Mouse (Mus musculus): ENCODE data around the gene Rgl1. TPM values are rescaled to one million over a fixed set of nuclear protein-coding genes. Genes with fewer than 3 reads are reported as not detected.

Gene Rgl1
- polyA plus RNA-seq, 1 experiment from 2014 or later: 39.6 TPM

DNA sequence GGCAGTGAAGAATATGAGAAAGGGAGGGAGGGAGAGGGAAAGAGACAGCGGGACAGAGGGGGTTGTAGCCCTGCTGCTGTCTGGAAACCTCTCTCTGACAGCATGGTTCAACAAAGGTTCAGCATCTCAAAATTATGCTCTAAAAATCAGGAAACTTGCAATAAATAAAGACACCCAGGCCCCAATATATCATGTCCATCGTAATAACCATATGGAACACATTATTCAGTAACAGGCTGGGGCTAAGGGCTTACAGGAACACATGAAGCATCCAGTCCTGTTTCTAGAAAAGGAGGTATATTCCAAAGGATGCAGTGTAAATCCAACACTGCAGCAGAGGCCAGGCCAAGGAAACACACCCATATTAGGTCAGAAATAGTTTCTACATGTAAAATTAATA lies 215.6 kb downstream of the Rgl1 start:
- Histone ChIP-seq H3K4me3 (no peak overlapping the region), H3K4me2 (no peak overlapping the region), H3K9me3 (no peaks in the 10 kb centered on the region), H3K4me1 (peaks cover 44% of the 10 kb centered on the region), H3K36me3 (peaks cover 44% of the 10 kb centered on the region), H3K27me3 (no peaks in the 10 kb centered on the region), H3K9ac (no peak overlapping the region), H3K27ac (no peak overlapping the region)
- 48% methylated on average over 2 of the region's 2 CpGs for WGBS
- ATAC-seq (ENCODE audit: insufficient number of reproducible peaks, insufficient read depth, low FRiP score, low TSS enrichment, low read depth): no peak

DNA sequence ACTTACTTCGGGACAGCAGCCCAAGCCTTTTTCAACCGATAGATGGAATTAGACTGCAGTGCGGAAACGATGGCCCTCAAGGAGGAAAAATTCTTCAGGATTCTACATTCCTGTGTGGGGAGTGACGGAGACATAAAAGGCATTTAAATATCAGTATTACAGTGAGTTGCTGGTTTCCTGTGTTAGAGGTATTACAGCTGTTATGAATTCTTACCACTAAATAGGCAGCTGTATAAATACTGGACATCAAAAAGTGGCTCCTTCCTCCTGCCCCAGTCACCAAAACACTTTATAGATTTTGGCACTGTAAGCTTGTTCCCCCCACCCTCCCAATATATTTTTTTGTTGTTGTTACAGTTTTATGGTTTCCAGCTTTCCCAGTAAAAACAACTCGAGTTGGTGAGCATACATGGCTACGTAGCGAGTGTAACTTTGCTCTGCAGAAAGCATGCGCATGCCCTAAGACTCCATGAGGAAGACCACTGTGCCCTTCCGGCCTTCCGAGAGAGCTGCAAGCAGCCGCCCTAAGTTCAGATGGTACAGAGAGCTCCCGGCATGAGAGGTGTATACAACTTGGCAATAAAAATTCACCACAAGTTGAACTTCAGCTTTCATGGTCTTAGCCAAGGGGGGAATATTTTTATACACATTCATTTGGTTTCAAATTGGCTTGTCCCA lies 217.0 kb downstream of the Rgl1 start:
- ATAC-seq (ENCODE audit: insufficient number of reproducible peaks, insufficient read depth, low FRiP score, low TSS enrichment, low read depth): no peak
- peaks cover 50% of the 10 kb centered on the region for H3K36me3 ChIP-seq

DNA sequence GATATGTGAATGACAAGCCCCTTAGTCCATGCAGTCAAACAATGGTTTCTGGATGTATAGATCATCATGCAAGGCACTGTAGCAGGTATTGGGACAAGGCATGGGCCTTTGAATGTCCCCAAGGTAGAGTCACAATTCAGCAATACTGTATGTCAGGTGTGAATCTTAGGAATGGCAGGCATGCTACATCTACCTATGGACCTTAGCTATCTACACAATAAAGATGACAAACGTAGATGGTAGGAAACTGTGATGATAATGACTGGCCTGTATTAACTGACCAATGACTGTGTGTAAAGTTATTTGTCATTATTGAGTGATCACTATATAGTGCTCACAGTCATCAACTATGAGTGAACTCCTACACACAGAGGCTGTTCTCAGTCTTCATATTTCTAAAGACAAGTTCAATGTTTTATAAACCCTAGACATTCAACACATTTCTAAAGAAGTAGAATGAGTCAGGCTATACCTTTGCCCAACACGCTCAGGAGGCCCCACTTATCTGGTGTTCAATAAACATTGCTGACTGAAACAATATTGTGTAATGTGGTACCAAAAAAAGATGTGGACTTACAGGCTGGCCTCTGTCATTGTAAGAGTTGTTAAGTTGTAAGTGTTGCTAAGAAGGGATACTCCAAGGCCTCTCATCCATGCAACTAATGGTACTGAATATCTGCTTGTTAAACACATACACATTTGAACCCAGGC lies 222.5 kb downstream of the Rgl1 start:
- no peak for ATAC-seq (ENCODE audit: insufficient number of reproducible peaks, insufficient read depth, low FRiP score, low TSS enrichment, low read depth)
- Histone ChIP-seq H3K4me2 (no peak overlapping the region), H3K9me3 (no peaks in the 10 kb centered on the region), H3K4me1 (peaks cover 3% of the 10 kb centered on the region), H3K9ac (no peak overlapping the region), H3K27ac (no peak overlapping the region), H3K36me3 (peaks cover 61% of the 10 kb centered on the region), H3K27me3 (no peaks in the 10 kb centered on the region), H3K4me3 (no peak overlapping the region)
- 89% methylated on average over 2 of the region's 2 CpGs for WGBS

More for the DNA sequence above, 217.0 kb downstream of the Rgl1 start:
- Histone ChIP-seq H3K4me1 (peaks cover 33% of the 10 kb centered on the region), H3K9ac (no peak overlapping the region), H3K9me3 (no peaks in the 10 kb centered on the region), H3K27ac (no peak overlapping the region), H3K4me3 (no peak overlapping the region), H3K4me2 (no peak overlapping the region), H3K27me3 (no peaks in the 10 kb centered on the region)
- 63% methylated on average over 13 of the region's 13 CpGs for WGBS

GRCm38 (mm10) chr1:152542747-152543378 lies 223.3 kb downstream of the Rgl1 start:
- WGBS: 91% methylated on average over 6 of the region's 6 CpGs
- peaks cover 59% of the 10 kb centered on the region for H3K36me3 ChIP-seq

GRCm38 (mm10) chr1:152540304-152540887 lies 225.8 kb downstream of the Rgl1 start:
- peaks cover 63% of the 10 kb centered on the region for H3K36me3 ChIP-seq
- no peak for ATAC-seq (ENCODE audit: insufficient number of reproducible peaks, insufficient read depth, low FRiP score, low TSS enrichment, low read depth)

More at GRCm38 (mm10) chr1:152542747-152543378, 223.3 kb downstream of the Rgl1 start:
- no peaks in the 10 kb centered on the region for H3K4me1 ChIP-seq
- no peak overlapping the region for H3K27ac ChIP-seq
- no peak overlapping the region for H3K9ac ChIP-seq
- H3K27me3 ChIP-seq: no peaks in the 10 kb centered on the region
- H3K4me2 ChIP-seq: no peak overlapping the region
- ATAC-seq (ENCODE audit: insufficient number of reproducible peaks, insufficient read depth, low FRiP score, low TSS enrichment, low read depth): no peak
- no peaks in the 10 kb centered on the region for H3K9me3 ChIP-seq
- no peak overlapping the region for H3K4me3 ChIP-seq

GRCm38 (mm10) chr1:152538817-152539216 lies 227.3 kb downstream of the Rgl1 start:
- Histone ChIP-seq H3K4me3 (no peak overlapping the region), H3K36me3 (peaks cover 64% of the 10 kb centered on the region), H3K27ac (no peak overlapping the region), H3K27me3 (no peaks in the 10 kb centered on the region), H3K4me2 (no peak overlapping the region), H3K9ac (no peak overlapping the region), H3K4me1 (no peaks in the 10 kb centered on the region), H3K9me3 (no peaks in the 10 kb centered on the region)
- ATAC-seq (ENCODE audit: insufficient number of reproducible peaks, insufficient read depth, low FRiP score, low TSS enrichment, low read depth): no peak
- WGBS: 90% methylated on average over 4 of the region's 4 CpGs

More at GRCm38 (mm10) chr1:152540304-152540887, 225.8 kb downstream of the Rgl1 start:
- H3K27me3 ChIP-seq: no peaks in the 10 kb centered on the region
- WGBS: 57% methylated on average over 3 of the region's 3 CpGs
- no peak overlapping the region for H3K27ac ChIP-seq
- no peak overlapping the region for H3K4me3 ChIP-seq
- no peak overlapping the region for H3K9ac ChIP-seq
- no peaks in the 10 kb centered on the region for H3K9me3 ChIP-seq
- no peaks in the 10 kb centered on the region for H3K4me1 ChIP-seq
- H3K4me2 ChIP-seq: no peak overlapping the region

GRCm38 (mm10) chr1:152537186-152537585 lies 229.0 kb downstream of the Rgl1 start:
- no peak for ATAC-seq (ENCODE audit: insufficient number of reproducible peaks, insufficient read depth, low FRiP score, low TSS enrichment, low read depth)
- Histone ChIP-seq H3K36me3 (peaks cover 60% of the 10 kb centered on the region), H3K9me3 (no peaks in the 10 kb centered on the region), H3K27me3 (no peaks in the 10 kb centered on the region), H3K4me1 (peaks cover 9% of the 10 kb centered on the region), H3K9ac (no peak overlapping the region), H3K4me2 (no peak overlapping the region), H3K4me3 (no peak overlapping the region), H3K27ac (no peak overlapping the region)
- 88% methylated on average over 13 of the region's 13 CpGs for WGBS

DNA sequence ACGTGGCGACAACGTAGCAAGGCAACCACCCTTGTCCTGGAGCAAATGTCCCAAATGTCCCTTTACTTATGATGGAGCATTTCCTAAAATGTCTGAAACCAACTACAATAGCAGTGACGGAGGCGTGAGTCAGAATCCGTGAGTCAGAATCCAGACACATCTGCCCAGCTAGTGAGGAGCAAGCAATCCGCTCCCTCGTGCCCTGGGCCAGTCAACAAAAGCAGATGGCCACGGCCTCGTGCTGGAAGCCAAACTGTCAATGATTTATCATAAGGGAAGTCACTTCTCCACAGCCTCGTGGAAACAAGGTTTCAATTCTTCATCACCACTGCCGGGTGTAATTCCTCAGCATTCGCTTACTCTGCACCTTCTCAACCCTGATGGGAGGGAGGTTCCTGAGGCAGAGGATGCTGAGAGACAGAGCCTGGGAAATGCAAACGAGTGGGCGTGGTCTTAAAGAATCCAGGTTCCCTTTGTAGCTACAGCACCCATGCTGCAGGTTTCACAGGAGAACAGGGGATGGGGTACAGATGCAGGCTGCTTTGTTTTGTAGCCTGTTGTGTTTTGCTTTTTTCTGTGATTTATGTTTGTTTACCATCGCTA lies 229.6 kb downstream of the Rgl1 start:
- Histone ChIP-seq H3K4me1 (peaks cover 14% of the 10 kb centered on the region), H3K9me3 (no peaks in the 10 kb centered on the region), H3K9ac (no peak overlapping the region), H3K4me3 (no peak overlapping the region), H3K36me3 (peaks cover 55% of the 10 kb centered on the region), H3K27me3 (no peaks in the 10 kb centered on the region), H3K4me2 (no peak overlapping the region), H3K27ac (no peak overlapping the region)
- WGBS: 67% methylated on average over 16 of the region's 16 CpGs
- no peak for ATAC-seq (ENCODE audit: insufficient number of reproducible peaks, insufficient read depth, low FRiP score, low TSS enrichment, low read depth)

GRCm38 (mm10) chr1:152534531-152534930 lies 231.6 kb downstream of the Rgl1 start:
- Histone ChIP-seq H3K27me3 (no peaks in the 10 kb centered on the region), H3K27ac (no peak overlapping the region), H3K9me3 (no peaks in the 10 kb centered on the region), H3K4me3 (no peak overlapping the region), H3K4me2 (no peak overlapping the region), H3K4me1 (peaks cover 18% of the 10 kb centered on the region), H3K9ac (no peak overlapping the region), H3K36me3 (peaks cover 58% of the 10 kb centered on the region)
- ATAC-seq (ENCODE audit: insufficient number of reproducible peaks, insufficient read depth, low FRiP score, low TSS enrichment, low read depth): no peak
- WGBS: 87% methylated on average over 7 of the region's 7 CpGs

GRCm38 (mm10) chr1:152531498-152531897 lies 234.7 kb downstream of the Rgl1 start:
- ATAC-seq (ENCODE audit: insufficient number of reproducible peaks, insufficient read depth, low FRiP score, low TSS enrichment, low read depth): no peak
- no peaks in the 10 kb centered on the region for H3K9me3 ChIP-seq
- no peak overlapping the region for H3K4me2 ChIP-seq
- H3K27me3 ChIP-seq: no peaks in the 10 kb centered on the region
- WGBS: 49% methylated on average over 15 of the region's 15 CpGs
- peaks cover 18% of the 10 kb centered on the region for H3K4me1 ChIP-seq
- no peak overlapping the region for H3K9ac ChIP-seq
- H3K4me3 ChIP-seq: no peak overlapping the region
- peak overlapping the region; percentile 55; the same call in 1 of the 2 replicates for H3K27ac ChIP-seq
- peaks cover 50% of the 10 kb centered on the region for H3K36me3 ChIP-seq

- Histone ChIP-seq H3K9ac (no peak overlapping the region), H3K27me3 (no peaks in the 10 kb centered on the region), H3K36me3 (peaks cover 50% of the 10 kb centered on the region), H3K4me1 (peaks cover 18% of the 10 kb centered on the region), H3K27ac (no peak overlapping the region), H3K4me3 (no peak overlapping the region), H3K9me3 (no peaks in the 10 kb centered on the region), H3K4me2 (no peak overlapping the region)
- WGBS: 83% methylated on average over 3 of the region's 3 CpGs
- ATAC-seq (ENCODE audit: insufficient number of reproducible peaks, insufficient read depth, low FRiP score, low TSS enrichment, low read depth): no peak
These were observed 237.4 kb downstream of the Rgl1 start for GRCm38 (mm10) chr1:152528778-152529177.
